Mouse (Mus musculus): ENCODE measurements at regions not wholly inside any gene's neighbourhood (a gene's known extent, or its start where the extent isn't known, plus 50 kb on each side); places are given as distances from the start of the nearest gene placed in this dataset.

GRCm38 (mm10) chr15:10767535-10767934 is 53.1 kb upstream of the Rai14 start:
- no peak for DNase-seq

DNA sequence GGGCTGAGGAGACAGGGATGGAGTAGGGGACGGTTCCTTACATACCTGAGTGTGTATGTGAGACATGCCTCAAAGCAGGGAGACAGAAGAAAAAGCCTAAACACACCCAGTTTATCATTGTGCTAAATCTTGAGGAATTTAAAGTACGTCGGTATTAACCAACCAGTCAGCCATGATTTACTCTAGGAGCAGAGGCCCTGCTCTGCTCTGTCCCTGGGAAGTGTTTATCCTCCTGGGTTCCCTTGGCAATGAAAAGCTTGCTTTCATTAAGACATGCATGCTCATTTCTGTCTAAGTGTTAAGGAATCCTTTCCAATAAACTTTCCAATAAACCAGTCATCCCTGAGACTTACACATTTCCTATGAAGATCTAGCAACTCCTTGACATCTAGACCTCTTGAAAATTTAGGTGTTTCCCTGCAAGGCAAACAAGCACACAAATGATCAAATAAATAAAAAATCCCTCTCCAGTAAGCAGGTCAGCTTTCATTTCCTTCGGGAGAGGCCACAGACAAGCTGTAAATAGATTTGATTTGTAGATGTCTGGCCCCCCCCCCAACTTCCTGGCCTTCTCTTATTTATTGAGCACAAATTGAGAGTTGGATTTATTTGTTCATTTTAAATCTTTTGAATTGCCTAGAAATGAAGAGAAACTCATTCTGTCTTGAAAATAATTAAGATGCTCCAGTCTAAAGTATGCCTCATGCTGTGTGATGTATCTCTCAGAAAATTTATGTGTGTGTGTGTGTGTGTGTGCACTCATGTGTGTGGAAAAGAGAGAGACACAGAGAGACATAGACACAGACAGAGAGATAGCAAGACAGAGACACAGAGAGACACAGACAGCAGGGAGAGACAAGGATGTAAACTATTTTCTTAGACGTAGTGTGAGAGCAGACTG is 56.2 kb upstream of the Rai14 start:
- DNase-seq = no peak

DNA sequence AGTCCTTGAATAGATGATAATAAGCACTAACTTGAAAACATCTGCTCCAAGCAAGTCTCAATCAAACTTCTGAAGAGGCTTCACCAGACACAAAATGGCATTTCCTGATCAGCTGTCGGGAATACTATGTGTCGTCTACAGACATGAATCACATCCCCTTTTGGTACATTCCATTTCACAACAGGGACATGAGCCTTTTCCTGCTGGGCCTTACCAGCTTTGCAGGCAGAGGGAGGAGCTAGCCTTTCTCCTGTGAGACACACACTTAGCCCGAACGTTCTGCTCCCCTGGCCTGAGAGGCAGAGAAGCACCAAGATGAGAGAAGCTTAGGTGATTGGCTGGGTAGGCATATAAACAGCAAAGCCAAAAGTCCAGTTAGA is 56.9 kb upstream of the Rai14 start:
- no peak for DNase-seq

DNA sequence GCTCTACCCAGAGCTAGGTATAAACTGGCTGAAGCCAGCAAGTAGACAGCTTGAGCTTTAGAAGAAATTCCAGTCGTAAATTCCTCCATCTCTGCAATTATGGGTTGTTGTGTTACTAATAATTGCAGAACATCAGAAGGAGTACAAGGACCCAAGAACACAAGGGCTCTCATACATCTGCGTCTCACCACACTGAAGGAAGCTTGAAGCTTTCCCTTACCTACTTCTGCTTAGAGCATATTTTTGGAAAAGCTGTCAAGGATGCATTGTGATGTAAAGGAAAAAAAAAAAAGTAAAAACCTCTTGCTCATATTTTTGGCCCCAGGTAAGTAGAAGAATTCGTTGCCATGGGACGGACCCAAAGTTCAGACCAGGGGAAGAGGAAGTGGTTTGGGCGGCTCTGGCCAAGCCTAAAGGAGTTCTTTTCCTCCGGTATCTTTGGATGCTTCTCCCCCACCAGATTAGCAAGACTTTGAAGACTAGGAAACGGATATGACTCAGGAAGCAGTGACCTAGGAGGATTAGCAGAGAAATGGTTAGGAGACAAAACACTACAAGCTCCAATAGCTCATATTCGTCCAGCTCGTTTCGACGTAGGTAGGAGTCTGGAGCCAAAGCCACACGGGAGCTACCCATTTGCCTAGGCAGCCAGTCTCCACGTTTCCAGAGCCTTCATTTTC is 65.7 kb upstream of the Rai14 start:
- no peak for DNase-seq

- DNase-seq = no peak
Observed at GRCm38 (mm10) chr15:10789371-10789770, 74.9 kb upstream of the Rai14 start.

DNA sequence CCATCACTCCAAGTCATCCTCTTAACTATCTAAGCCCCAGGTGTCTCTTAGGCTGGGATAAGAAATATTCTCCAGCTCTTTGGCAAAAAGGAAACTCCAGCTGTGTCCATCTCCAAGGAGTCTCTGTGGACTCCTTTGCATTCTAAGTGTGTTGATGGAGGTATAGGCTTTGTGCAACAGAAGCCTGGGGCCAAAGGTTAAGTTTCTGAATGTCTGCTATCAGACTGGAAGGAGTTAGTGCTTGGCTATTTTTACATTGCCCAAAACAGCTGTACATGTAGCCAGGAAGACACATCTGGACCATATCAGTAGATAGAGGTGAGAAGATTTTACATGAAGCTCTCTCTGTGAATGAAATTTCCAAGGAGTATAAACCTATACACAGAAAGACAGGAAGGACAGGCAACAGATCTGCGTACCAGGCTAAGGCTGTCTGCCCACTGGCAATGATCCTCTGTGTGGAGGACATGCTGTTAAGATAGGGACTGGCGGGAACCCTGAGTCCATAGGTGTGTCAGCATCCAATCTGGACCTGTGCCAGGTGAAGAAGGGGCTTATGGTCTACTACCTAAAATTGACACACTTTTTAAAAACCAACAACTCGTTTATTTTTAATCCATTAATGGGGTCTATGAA is 76.6 kb upstream of the Rai14 start:
- no peak for DNase-seq

DNA sequence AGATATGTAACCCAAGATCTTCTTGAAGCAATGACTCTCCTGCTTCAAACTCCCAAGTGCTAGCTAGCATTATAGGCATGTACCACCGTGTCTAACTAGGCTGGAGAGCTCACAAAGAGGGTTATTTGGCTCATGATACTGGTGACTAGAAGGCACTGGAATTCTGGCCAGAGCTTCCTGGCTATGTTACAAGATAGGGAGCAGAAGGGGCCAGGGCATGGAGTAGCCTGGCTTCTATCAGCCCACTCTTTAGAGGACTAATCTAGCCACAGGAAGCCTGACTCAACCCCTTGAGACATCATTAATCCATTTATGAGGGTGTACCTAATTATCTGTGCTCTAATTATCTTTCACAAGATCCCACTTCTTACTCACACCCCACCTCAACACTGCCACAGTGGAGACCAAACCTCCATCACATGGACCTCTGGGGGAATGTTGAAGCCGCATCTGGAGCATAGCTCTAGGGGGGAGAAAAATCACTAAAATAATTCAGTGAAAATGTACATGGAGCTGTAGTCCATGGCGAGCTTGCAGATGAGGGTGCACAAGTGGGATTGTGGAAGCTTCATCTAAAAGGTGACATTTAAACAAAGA is 77.2 kb upstream of the Rai14 start:
- no peak for DNase-seq

DNA sequence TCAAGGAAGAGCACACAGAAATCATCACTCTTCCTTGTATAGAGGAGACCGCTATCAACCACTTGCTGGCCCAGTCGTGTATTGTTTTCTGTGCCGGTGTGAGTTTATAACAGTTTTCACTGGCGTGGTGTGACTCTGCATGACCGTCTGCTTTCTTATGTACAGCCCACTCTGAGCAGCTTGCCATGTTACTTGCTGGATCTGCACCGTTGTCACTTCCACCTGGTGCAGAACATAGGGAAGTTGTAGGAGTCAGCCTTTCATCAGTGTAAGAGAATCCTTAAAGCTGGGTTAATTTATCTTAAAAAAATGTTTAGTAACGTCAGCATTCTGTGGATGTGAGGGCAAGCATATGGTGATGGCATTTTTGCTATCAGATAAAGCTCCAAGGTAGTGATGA is 77.7 kb upstream of the Rai14 start:
- no peak for DNase-seq

GRCm38 (mm10) chr15:10795126-10795792 is 80.8 kb upstream of the Rai14 start:
- no peak for DNase-seq

DNA sequence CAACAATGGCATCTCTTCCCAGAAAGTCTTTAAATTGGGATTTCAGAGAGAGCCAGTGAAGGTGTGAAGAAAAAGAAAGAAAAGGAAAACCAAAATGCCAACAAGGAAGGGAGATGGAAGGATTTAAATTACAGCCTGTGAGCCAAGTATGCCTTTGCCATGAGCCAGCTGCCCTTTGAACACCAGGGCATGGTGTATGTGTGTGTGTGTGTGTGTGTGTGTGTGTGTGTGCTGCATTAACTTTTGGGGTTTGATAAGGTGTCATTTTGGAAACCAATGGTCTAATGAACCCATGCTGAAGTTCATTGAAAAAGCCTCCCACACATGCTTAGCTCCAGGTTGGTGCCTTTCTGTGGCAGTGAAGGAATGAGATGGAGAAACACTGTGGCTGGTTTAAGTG is 85.2 kb upstream of the Rai14 start:
- no peak for DNase-seq

- no peak for DNase-seq
Observed at GRCm38 (mm10) chr15:10814195-10814594, 99.8 kb upstream of the Rai14 start.

DNA sequence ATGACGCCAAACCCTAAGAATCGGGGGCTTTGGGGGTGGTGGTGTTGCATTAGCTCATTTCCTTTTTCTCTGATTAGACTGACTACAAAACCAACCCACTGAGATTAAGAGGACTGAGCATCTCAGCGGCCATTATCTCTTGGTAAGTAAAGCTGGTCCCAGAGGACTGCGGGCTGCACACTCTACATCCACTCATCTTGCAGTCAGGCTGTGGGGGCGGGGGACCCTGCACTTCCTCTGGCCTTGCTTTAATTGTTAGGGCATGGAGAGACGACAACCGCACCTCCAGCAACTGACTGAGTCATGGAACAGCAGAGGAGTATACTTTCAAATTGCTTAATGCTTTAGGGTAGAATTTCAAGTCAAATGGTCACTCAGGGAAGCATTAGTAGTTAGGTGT is 100.3 kb upstream of the Rai14 start:
- no peak for DNase-seq

- DNase-seq = no peak
Observed at GRCm38 (mm10) chr15:10816213-10816621, 101.8 kb upstream of the Rai14 start.

DNA sequence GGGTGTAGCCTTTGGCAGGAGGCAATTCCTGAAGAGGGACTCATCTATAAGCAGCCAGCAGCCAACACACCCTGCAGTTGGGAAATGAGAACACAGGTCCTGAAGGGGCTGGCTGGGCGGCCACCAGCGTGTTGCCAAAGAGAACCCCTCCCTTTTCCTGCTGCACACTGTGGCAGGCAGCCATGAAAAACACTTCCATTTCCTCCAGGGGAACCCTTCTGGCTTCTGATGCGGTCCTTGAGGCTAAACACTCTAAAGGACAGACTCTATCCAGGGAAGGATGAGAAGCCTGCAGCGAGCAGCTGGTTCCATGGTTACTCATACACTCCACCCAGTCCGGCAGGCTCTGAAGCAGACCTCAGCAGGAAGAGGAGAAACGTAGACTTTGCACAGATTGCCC is 103.8 kb upstream of the Rai14 start:
- no peak for DNase-seq

DNA sequence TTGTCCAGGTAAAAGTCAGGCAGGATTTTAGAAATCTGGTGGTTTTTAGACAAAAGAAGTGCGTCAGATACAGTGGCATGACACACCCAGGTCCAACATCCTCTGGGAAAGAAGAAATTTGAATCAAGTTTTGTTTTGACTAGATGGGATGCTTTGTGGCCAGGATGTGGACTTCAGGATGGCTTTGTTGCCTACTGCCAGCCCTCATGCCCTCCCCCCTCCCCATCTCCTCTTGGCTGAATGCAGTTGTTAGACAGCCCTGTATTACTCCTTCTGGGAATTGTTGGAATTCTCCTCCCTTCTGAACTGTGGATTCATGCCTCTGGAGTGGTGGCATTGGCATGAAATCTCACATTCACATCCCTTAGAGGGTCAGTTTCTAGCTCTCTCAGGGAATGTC is 104.3 kb upstream of the Rai14 start:
- no peak for DNase-seq

DNA sequence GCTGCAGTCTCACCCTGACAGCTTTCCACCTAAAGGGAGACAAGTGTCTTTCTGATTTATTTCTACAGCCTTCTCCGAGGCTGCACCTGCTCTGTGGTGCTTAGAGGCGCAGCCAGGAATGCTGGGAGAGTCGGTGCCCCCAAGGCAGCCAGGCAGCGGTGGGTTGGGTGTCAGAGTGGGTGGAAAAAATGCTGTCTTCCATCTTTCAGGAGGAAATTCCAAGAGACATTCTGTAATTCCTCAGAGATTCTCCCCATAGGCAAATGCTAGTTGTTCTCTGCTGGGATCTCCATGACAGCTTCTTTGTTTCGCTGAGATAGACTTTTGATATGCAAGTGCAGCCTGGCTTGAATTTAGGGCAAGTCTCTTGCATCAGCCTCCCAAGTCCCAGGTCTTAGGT is 109.5 kb upstream of the Rai14 start:
- DNase-seq = peak; percentile 70

DNA sequence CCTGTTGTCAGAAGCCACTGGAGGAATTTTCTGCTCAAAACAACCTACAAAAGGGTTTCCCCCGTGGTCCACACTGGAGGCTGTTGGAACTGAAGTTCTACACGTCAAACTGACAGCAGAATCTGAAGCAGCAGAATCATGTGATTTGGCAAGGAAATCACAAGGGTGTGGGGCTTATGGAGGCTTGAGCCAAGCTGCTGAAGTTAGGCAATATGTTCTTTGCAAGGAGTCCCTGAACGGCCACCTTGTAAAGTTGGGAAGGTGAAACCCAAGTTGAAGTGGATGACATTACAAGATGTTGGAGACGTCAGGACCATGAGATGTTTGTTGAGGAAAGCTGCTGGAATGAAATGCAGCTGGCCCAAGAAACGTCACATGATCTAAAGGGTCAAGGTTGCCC is 115.2 kb upstream of the Rai14 start:
- DNase-seq = no peak

DNA sequence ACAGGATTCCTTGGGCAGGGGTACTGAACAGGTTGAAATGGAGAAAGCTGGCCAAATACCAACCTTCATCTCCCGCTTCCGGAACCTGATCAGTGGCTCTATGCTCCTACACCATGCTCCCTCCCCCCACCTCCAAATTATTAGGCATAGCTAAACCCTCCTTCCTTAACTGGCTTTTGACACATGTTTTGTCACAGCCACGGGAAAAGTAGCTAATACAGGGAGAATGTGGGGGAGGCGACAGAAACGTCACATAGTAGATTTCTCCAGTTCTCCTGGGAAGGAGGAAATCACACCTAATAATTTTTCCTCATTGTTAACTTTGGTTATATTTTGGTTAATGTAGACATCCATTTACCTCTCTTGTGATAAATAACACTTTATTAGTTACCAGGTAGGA is 116.1 kb upstream of the Rai14 start:
- DNase-seq = no peak

DNA sequence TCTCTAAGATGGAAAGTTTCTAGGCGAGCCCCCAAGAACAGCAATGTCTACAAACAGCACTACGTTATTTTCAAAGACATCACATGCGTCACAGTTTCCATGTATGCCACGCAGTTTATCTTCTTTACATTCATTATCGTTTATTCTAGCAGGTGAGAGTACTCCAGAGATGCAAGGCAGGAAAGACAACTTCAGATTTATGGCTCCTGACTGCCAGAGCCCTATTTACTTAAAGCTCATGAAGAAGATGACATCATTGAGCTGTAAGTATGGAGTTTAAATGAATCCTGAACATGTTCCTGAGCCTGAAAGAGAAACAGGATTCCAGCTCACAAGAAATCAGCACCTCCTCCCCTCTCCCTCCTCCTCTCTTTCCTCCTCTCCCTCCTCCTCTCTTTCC is 116.7 kb upstream of the Rai14 start:
- DNase-seq = no peak

DNA sequence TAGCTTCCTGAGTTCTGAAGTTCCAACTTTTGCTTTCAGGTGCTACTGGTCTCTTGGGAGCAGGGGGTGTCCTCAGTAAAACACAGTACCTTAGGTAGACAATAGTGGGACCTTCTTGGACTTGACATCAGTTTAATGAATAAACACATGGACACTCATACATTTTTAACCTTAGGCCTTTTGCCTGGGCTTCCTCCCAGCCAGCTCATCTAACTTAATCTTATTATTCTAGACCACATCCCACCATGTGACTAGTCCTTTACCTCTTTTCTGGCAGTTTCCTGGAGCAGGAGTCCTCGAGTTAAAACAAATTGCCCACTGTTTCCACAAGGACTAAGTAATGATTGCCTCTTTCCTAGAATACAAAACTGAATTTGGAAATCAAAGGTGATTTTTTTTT is 117.9 kb upstream of the Rai14 start:
- DNase-seq = no peak

- no peak for DNase-seq
Observed at GRCm38 (mm10) chr15:10833866-10834571, 118.1 kb upstream of the C1qtnf3 start.

- no peak for DNase-seq
Observed at GRCm38 (mm10) chr15:10838584-10839288, 113.4 kb upstream of the C1qtnf3 start.
